10 mouse cellular contexts compared by ENCODE assay signal in the genomic region with DNA sequence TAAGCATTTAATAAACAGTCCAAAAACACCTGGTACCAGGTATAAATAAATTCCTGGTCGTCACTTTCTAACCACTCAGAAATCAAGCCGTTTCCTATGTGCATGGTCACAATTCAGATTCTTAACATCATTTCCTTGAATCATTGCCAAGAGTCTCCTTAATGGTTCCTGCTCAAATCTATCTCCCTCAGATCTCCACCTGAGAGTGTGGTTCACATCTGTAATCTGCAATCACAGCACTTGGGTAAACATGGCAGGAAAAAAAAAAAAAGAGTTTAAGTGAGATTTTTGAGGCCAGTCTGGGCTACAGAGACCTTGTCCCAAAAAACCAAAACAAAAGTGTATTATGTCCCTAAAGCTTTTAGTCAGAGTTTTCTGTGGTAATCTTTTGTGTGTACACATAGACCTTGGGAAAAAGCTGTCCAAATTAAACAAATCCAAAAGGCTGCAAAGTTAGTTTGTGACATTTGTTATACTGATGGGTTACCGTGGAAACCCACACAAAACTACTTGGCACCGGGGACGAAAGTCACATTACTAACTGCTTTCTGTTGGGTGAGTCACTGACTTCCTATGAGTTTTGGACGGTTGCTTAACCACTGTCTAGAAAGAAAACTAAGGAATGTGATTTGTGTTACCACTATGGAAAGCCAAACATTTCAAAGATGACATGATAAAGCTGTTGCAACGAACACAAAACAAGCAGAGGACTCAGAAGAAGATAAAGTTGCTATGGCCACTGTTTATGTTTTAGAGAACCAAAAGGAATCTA. TPM values are rescaled to one million over a fixed set of nuclear protein-coding genes. Genes with fewer than 3 reads are reported as not detected.
DNase-seq lines count a peak whose midpoint lies in the region; ATAC-seq and TF ChIP-seq lines count a peak whose summit lies in the region.
"Had no signal": no experiment of that assay in that cellular context is flagged by ENCODE, and none has a peak within 500 bp of the region (broad histone marks: within the 10 kb centered on the region; RNA-seq: fewer than 3 reads in every experiment).

No protein-coding gene starts in this region.

- H3K9me3 ChIP-seq in kidney, postnatal 0 days (replicated peaks; ENCODE audit: low read length), result no peaks in the 10 kb centered on the region
- no peaks in the 10 kb centered on the region for H3K9me3 ChIP-seq in forebrain, embryonic 10.5 days
- H3K9me3 ChIP-seq: megakaryocyte, embryonic 14.5 days had no signal

- H3K9ac ChIP-seq in kidney, postnatal 0 days (ENCODE audit: low read depth, low read length), result no peak overlapping the region

- 0 out of 2 replicates have a peak, but pooled peaks cover 5% of the 10 kb centered on the region for H3K4me1 ChIP-seq in kidney, postnatal 0 days (replicated peaks; ENCODE audit: insufficient read depth, low read length)
- H3K4me1 ChIP-seq in forebrain, embryonic 10.5 days, result no peaks in the 10 kb centered on the region

- no peaks in the 10 kb centered on the region for H3K27me3 ChIP-seq in kidney, postnatal 0 days (ENCODE audit: insufficient read depth, low read length)
- no peaks in the 10 kb centered on the region for H3K27me3 ChIP-seq in forebrain, embryonic 10.5 days (ENCODE audit: poor library complexity, severe bottlenecking)
- H3K27me3 ChIP-seq: megakaryocyte, embryonic 14.5 days had no signal

- 24% methylated on average over 7 of the region's 7 CpGs for WGBS in kidney, postnatal 0 days
- WGBS in forebrain, embryonic 10.5 days, result 84% methylated on average over 7 of the region's 7 CpGs

- DNase-seq in frontal cortex, postnatal 14 days (ENCODE audit: low spot score in 2 of 2), result no peak
- peak; percentile 56 for DNase-seq in urinary bladder, postnatal 14 days (ENCODE audit: low spot score)
- no peak for DNase-seq in urinary bladder, adult 2 months (ENCODE audit: low spot score)
- DNase-seq in kidney, postnatal 0 days (ENCODE audit: low spot score), result peak; percentile 93
- DNase-seq in cerebellum, postnatal 25 days, result no peak
- DNase-seq in right cerebral cortex, postnatal 10 days (ENCODE audit: low spot score in 2 of 2), result no peak
- no peak for DNase-seq in forebrain, embryonic 10.5 days (ENCODE audit: extremely low spot score, low spot score)

- no peak for TF ChIP-seq CTCF in kidney, postnatal 0 days (IDR thresholded peaks at IDR 0.05; ENCODE audit: low read depth)

- H3K36me3 ChIP-seq in kidney, postnatal 0 days (ENCODE audit: insufficient read depth, low read length), result no peaks in the 10 kb centered on the region
- no peaks in the 10 kb centered on the region for H3K36me3 ChIP-seq in forebrain, embryonic 10.5 days (replicated peaks)

- ATAC-seq in frontal cortex, adult (ENCODE audit: low TSS enrichment), result peak; percentile 62
- no peak; the same call in 1 of the 2 replicates for ATAC-seq in kidney, postnatal 0 days (replicated peaks; ENCODE audit: low FRiP score, low read depth)

- H3K27ac ChIP-seq in kidney, postnatal 0 days, result peak overlapping the region; percentile 27; the same call in 1 of the 2 replicates
- H3K27ac ChIP-seq in forebrain, embryonic 10.5 days, result no peak overlapping the region

- no peak overlapping the region; the same call in 1 of the 2 replicates for H3K4me2 ChIP-seq in kidney, postnatal 0 days (ENCODE audit: low read length)

- H3K4me3 ChIP-seq in kidney, postnatal 0 days (replicated peaks; ENCODE audit: low read depth, low read length), result no peak overlapping the region
- H3K4me3 ChIP-seq in forebrain, embryonic 10.5 days, result no peak overlapping the region
- H3K4me3 ChIP-seq: erythroblast, embryonic 14.5 days had no signal

RNA-seq across cellular contexts. Expression of a gene that starts 16.7 kb away (rescaled TPM):
- polyA plus RNA-seq in urinary bladder, adult 2 months (2012; rRNA removed), result 16.0 and 23.9 TPM in 2 replicates
- 6.1 and 8.1 TPM in 2 replicates for polyA plus RNA-seq in kidney, postnatal 0 days (2015; fragmentation: Nextera tagmentation; extraction: Ambion mirVana)
- 3.2 and 3.5 TPM in 2 replicates for polyA plus RNA-seq in forebrain, embryonic 10.5 days (2016; fragmentation: Nextera tagmentation; extraction: Ambion mirVana)
- polyA plus RNA-seq: erythroblast, embryonic 14.5 days had no signal

Comparison
In these comparisons a context has a peak if more than half of its experiments do, and no peak if none do; other contexts are left out.
1. DNase-seq: peak in urinary bladder, postnatal 14 days (single experiment) and kidney, postnatal 0 days (single experiment); none in frontal cortex, postnatal 14 days (0 of 2), urinary bladder, adult 2 months (single experiment), cerebellum, postnatal 25 days (0 of 2), right cerebral cortex, postnatal 10 days (0 of 2) and forebrain, embryonic 10.5 days (single experiment).